Mouse (Mus musculus) embryo, embryonic 10.5 days (tissue): ENCODE measurements around the gene Ctnnbl1.

Experiments
- DNase-seq: peaks from one replicate; pipeline ENCODE4 v3.0.0-alpha.2; 2015; ENCODE audit warnings: low spot score

Gene Ctnnbl1

GRCm38 (mm10) chr2:157793851-157794332 lies 56.7 kb downstream of the Ctnnbl1 start:
- DNase-seq: no peak

GRCm38 (mm10) chr2:157795627-157796423 lies 58.6 kb downstream of the Ctnnbl1 start:
- no peak for DNase-seq

- no peak for DNase-seq
These were observed 62.3 kb downstream of the Ctnnbl1 start for GRCm38 (mm10) chr2:157799533-157799932.

- no peak for DNase-seq
These were observed 63.1 kb downstream of the Ctnnbl1 start for GRCm38 (mm10) chr2:157800288-157800687.

- peak; percentile 91 for DNase-seq
These were observed 63.7 kb downstream of the Ctnnbl1 start for GRCm38 (mm10) chr2:157800746-157801501.

- DNase-seq: no peak
These were observed 64.5 kb downstream of the Ctnnbl1 start for GRCm38 (mm10) chr2:157801505-157802357.

GRCm38 (mm10) chr2:157802666-157803065 lies 65.5 kb downstream of the Ctnnbl1 start:
- DNase-seq: no peak

GRCm38 (mm10) chr2:157804388-157804787 lies 67.2 kb downstream of the Ctnnbl1 start:
- no peak for DNase-seq

GRCm38 (mm10) chr2:157805091-157805490 lies 67.9 kb downstream of the Ctnnbl1 start:
- DNase-seq: no peak

- DNase-seq: no peak
These were observed 69.9 kb downstream of the Ctnnbl1 start for GRCm38 (mm10) chr2:157807076-157807475.

GRCm38 (mm10) chr2:157807621-157808367 lies 70.6 kb downstream of the Ctnnbl1 start:
- no peak for DNase-seq

- DNase-seq: no peak
These were observed 71.2 kb downstream of the Ctnnbl1 start for GRCm38 (mm10) chr2:157808368-157808923.

GRCm38 (mm10) chr2:157809341-157809740 lies 72.1 kb downstream of the Ctnnbl1 start:
- no peak for DNase-seq

GRCm38 (mm10) chr2:157810749-157811148 lies 73.5 kb downstream of the Ctnnbl1 start:
- DNase-seq: no peak

GRCm38 (mm10) chr2:157813121-157813520 lies 75.9 kb downstream of the Ctnnbl1 start:
- DNase-seq: no peak

- no peak for DNase-seq
These were observed 77.1 kb downstream of the Ctnnbl1 start for GRCm38 (mm10) chr2:157814116-157814964.

GRCm38 (mm10) chr2:157814965-157815283 lies 77.7 kb downstream of the Ctnnbl1 start:
- no peak for DNase-seq

- no peak for DNase-seq
These were observed 80.5 kb downstream of the Ctnnbl1 start for GRCm38 (mm10) chr2:157817672-157818071.

- no peak for DNase-seq
These were observed 81.5 kb downstream of the Ctnnbl1 start for GRCm38 (mm10) chr2:157818576-157819320.

- no peak for DNase-seq
These were observed 82.2 kb downstream of the Ctnnbl1 start for GRCm38 (mm10) chr2:157819401-157819800.
